Mouse (Mus musculus) liver, adult (tissue): ENCODE data around the gene E130208F15Rik.
A peak's percentile ranks its signal among the peaks of the same experiment; 100 is the strongest.

Experiments
- GATA4 ChIP-seq: IDR thresholded peaks from 2 replicates; pipeline ENCODE4 v1.6.1; 2014; ENCODE audit warnings: mild to moderate bottlenecking, low read length; ENCODE audit not compliant: insufficient replicate concordance

E130208F15Rik gene

GRCm38 (mm10) chr7:30320946-30321345 is 594 bp upstream of the E130208F15Rik start:
- no peak for TF ChIP-seq GATA4

DNA sequence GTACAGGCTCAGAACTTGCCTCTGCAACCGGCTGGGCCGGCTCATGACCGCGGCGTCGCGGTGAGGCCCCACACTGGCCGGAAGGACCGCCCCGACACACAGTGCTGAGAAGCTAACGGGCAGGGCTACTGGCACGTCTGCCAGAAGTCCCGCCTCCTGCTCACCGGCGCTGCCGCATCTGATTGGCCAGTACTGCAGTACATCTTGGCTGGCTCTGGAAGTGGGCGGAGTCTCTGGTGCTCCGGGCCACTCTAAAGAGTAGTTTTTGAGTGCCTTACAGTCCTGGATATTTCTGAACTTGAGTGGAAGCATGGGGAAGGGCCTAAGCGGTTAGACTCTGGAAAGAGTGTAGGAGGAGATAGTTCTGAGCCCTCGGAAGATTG is 736 bp downstream of the E130208F15Rik start:
- 0 out of 2 replicates have a peak, but pooled peaks have one; percentile 4 for TF ChIP-seq GATA4

- TF ChIP-seq GATA4, result no peak
These were observed 1.3 kb downstream of the E130208F15Rik start for GRCm38 (mm10) chr7:30322865-30323264.

DNA sequence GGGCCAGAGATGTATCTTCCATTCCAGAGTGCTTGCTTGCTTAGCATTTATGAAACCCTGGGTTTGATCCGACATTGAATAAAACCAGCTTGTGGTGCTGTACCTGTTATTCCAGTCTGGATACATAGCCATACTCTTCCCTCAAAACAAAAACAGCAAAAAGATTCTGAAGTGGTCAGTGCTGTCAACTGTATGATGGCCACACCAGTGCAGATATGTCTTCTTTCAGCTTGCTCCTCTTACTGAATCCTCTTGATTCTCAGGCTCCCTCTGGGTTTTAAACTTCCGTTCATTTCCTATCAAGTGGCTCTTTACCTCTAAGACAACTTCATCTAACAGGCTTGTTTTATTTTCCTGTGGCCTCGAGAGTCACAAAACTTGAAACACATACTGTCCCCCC is 2.3 kb downstream of the E130208F15Rik start, which contains the start of gene Sdhaf1:
Gene Sdhaf1 (minus strand): TSS at position 101 of the 400 bp plus-strand sequence.
- TF ChIP-seq GATA4, result no peak

GRCm38 (mm10) chr7:30324300-30324944 is 2.9 kb downstream of the E130208F15Rik start:
- no peak for TF ChIP-seq GATA4

DNA sequence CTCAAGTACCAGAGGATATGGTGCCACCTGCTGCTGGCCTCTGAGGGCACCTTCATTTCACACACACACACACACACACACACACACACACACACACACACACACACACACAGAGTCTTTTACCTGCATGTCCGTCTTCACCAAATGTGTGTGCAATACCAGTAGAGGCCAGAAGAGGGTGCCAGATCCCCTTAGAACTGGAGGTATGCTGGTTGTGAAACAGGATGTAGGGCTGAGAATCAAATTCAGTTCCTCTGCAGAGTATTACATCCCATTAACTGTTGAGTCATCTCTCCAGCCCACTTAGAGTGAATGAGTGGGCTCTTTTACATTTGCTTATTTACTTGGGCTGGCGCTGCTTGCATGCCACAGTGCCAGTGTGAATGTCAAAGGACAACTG is 3.8 kb downstream of the E130208F15Rik start:
- no peak for TF ChIP-seq GATA4

GRCm38 (mm10) chr7:30326427-30326826 is 4.9 kb downstream of the E130208F15Rik start:
- TF ChIP-seq GATA4, result no peak

DNA sequence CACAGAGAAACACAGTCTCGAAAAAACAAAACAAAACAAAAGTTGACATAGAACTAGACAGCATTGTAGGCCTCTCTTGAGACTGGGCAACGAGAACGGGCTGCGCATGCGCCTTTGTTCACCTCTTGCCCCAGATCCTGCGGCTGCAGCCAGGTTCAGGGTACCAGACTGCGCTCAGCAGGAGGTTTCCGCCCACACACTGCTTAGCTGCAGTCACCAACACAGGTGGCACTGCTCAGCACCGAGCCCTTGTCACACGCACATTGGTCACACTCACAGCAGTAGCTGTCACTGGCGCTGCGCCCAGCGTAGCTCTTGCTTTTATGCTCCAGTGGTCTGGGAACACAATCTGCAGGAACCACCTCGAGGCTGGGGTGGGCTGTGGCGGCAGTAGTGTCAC is 5.6 kb downstream of the E130208F15Rik start:
- no peak for TF ChIP-seq GATA4

DNA sequence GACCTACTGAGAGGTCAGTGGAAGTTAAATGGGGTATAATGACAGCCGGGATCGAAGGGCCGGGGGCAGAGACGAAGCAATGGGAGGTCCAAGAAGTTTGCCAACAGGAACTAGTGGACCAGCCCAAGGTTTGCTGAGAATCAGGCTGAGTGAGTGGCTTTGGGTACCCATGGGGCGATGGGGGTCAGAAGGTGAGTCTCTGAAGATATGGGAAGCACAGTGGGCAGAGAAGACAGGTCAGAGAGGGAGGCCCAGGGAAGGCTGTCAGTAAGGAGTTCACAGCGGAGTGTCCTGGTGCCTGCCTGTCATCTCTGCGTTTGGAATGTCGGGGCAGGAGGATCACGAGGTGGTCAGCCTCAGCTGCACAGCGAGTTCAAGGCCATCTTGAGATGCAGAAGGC is 6.8 kb downstream of the E130208F15Rik start:
- TF ChIP-seq GATA4, result no peak

- no peak for TF ChIP-seq GATA4
These were observed 10.3 kb downstream of the E130208F15Rik start for GRCm38 (mm10) chr7:30331887-30332286.

DNA sequence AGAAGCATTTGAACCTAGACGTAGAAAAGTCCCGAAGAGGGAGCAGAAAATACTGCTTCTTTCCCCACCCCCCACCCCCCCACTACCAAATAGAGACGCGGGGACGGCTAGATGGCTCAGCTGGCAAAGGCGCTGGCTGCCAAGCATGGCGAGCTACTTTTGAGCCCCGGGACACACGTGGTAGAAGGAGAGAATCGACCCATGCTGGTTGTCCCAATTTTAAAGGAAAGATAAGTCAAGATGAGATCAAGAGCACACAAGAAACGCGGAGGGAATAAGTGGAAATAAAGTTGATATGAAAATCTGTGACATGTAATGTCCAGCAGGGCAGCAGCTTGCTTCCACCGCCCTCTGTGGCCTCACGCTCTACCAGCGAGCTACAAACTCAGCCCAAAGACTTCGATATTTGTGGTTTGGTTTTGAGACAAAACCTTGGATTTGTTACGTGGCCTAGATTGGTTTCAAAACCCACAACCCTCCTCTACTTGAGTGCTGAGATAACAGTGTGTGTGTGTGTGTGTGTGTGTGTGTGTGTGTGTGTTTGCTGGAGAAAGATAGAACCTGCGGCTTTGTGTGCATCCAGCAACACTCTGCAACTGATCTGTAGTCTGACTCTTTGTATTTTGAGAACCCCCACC is 11.2 kb downstream of the E130208F15Rik start:
- no peak for TF ChIP-seq GATA4

DNA sequence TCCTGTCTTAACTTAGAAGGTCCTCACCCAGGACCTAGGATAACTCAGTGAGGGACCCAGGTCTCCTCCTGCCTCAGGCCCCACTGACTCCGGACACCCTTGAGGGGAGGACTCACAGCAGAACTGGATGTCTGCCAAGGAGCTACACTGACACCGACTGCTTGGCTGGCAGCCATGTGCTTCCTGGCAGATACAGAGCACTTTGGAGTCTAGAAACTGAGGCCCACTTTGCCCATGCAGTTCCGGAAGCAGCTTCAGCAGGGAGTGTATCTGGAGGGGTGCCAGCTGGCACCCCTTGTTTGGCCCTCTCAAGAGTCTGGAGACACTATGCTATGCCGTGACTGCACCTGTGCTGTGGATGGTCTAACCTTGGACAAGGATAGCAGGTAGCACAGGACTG is 11.9 kb downstream of the E130208F15Rik start:
- no peak for TF ChIP-seq GATA4

DNA sequence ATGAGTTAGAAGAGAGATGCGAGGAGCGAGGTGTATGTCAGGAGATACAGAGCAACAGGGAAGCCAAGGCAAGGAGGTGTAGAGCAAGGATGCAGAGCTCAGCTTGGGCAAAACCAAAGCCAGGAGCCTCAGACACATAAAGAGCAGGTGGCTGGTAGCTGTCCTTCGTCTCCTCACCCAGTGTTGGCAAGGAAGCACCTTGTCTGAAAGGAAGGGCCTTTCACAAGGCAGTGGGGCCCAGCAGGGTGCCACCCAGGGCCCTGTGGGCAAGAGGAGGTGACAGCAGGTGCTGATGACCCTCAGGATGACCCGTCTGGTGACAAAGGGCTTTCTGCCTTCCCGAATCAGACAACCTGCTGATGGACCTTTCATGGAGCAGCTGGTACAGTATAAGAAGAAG is 13.0 kb downstream of the E130208F15Rik start:
- no peak for TF ChIP-seq GATA4

DNA sequence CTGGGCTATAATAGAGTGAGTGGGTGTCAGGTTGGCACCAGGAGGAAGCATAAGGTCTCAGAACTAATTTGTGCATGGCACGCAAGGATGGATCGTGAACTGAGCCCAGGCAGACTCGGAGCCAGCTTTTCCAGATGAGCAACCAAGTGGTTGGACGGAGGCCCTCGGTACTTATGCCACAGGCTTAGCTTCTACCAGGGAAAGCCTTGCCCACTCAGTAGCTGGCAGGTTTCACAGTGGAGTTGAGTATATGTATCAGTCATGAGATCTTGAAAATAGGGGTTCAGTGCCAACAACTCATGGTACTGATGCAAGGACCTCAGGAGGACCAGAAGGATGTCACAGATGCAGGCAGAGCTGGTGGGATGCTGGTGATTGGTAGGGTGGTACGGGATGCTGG is 14.1 kb downstream of the E130208F15Rik start:
- no peak for TF ChIP-seq GATA4

DNA sequence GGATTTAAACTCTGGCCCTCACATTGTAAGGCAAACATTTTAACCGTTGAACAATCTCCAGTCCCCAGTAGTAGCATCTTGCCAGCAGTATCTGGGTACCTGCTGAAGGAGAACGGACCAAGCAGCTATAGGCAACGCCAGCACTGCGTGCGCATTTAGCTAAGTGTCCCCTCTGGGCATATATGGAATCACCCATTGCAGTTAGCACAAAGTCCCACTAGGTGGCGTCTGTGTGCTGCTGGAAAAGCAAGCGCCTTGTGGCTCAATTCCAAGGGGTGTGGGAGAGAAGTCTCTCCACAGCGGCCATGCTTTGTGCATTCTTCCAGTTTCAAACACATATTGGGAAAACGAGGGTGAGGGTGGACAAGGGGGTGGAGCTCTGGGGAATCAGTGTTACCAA is 14.8 kb downstream of the E130208F15Rik start:
- TF ChIP-seq GATA4, result no peak

GRCm38 (mm10) chr7:30339432-30340109 is 18.0 kb downstream of the E130208F15Rik start:
- TF ChIP-seq GATA4, result no peak
